Mouse (Mus musculus) lung, embryonic 16.5 days (tissue): ENCODE measurements at regions not wholly inside any gene's neighbourhood (a gene's known extent, or its start where the extent isn't known, plus 50 kb on each side); places are given as distances from the start of the nearest gene placed in this dataset.

Source experiments
- ATAC-seq: fragments of 200-750 bp; cut with Nextera tagmentation; 2 replicates; pipeline ENCODE4 v1.8.0; 2017; ENCODE audit warnings: low read depth, mild to moderate bottlenecking, moderate library complexity
- H3K27ac ChIP-seq: fragments of 300-500 bp; sonication (generic); 2 replicates; pipeline ENCODE4 v1.5.1; 2014; ENCODE audit warnings: mild to moderate bottlenecking, control low read depth, low read length
- H3K27me3 ChIP-seq: fragments of 300-500 bp; sonication (generic); 2 replicates; pipeline ENCODE4 v1.6.1; 2014; ENCODE audit warnings: low read depth, low read length, mixed read lengths; ENCODE audit not compliant: control insufficient read depth, insufficient read depth
- H3K36me3 ChIP-seq: fragments of 300-500 bp; sonication (generic); 2 replicates; pipeline ENCODE4 v1.6.1; 2014; ENCODE audit warnings: low read length; ENCODE audit not compliant: control insufficient read depth, insufficient read depth
- H3K4me1 ChIP-seq: fragments of 300-500 bp; sonication (generic); replicated peaks from 2 replicates; pipeline ENCODE4 v1.6.1; 2014; ENCODE audit warnings: low read length, mixed read lengths; ENCODE audit not compliant: control insufficient read depth, insufficient read depth
- H3K4me2 ChIP-seq: fragments of 300-500 bp; sonication (generic); 2 replicates; pipeline ENCODE4 v1.6.1; 2014; ENCODE audit warnings: low read depth, low read length, control low read depth
- H3K4me3 ChIP-seq: fragments of 300-500 bp; sonication (generic); 2 replicates; pipeline ENCODE4 v1.5.1; 2014; ENCODE audit warnings: mild to moderate bottlenecking, low read length, control low read depth
- H3K9ac ChIP-seq: fragments of 300-500 bp; sonication (generic); 2 replicates; pipeline ENCODE4 v1.6.1; 2014; ENCODE audit warnings: low read length, control low read depth
- H3K9me3 ChIP-seq: fragments of 300-500 bp; sonication (generic); 2 replicates; pipeline ENCODE4 v1.6.1; 2016; ENCODE audit warnings: low read length; ENCODE audit not compliant: control insufficient read depth
- WGBS: fragments of 180-500 bp; shearing (Covaris S2); extraction: QIAGEN DNeasy Blood & Tissue Kit; methylation state at CpG from one replicate; pipeline ENCODE4 v1.1.7; 2014; 5-methylcytosine and 5-hydroxymethylcytosine counted together

- no peaks in the 10 kb centered on the region for H3K4me1 ChIP-seq
- no peak for ATAC-seq
- no peak overlapping the region for H3K4me2 ChIP-seq
- H3K27ac ChIP-seq: no peak overlapping the region
- WGBS: 88% methylated on average over 8 of the region's 8 CpGs
- H3K27me3 ChIP-seq: no peaks in the 10 kb centered on the region
- H3K4me3 ChIP-seq: no peak overlapping the region
- no peaks in the 10 kb centered on the region for H3K36me3 ChIP-seq
- no peak overlapping the region for H3K9ac ChIP-seq
- no peaks in the 10 kb centered on the region for H3K9me3 ChIP-seq
These were observed 393.2 kb downstream of the Psat1 start for GRCm38 (mm10) chr19:15553953-15554352.

DNA sequence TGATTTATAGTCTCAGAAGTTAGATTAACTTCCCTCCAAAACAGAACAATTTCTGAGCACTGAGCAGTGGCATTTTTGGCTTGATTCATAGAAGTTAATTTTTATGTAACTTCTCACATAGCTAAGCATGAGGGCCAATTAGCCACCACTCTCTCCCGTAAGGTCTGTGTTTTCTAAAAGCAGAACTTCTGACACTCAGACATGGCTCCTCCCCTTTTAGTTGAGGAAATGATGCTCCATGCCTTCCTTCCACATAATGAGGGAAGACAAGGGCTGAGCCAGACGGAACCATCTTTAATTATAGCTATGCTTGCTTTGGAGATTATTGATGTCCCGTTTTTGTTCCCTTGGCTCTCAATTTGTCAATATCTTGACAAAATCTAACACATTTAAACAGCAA lies 429.3 kb downstream of the Psat1 start:
- Histone ChIP-seq H3K27ac (no peak overlapping the region), H3K4me1 (no peaks in the 10 kb centered on the region), H3K4me2 (no peak overlapping the region), H3K4me3 (no peak overlapping the region), H3K9ac (no peak overlapping the region), H3K27me3 (no peaks in the 10 kb centered on the region), H3K36me3 (no peaks in the 10 kb centered on the region), H3K9me3 (0 out of 2 replicates have a peak, but pooled peaks cover 1% of the 10 kb centered on the region)
- no peak for ATAC-seq
- 72% methylated on average over 3 of the region's 3 CpGs for WGBS

DNA sequence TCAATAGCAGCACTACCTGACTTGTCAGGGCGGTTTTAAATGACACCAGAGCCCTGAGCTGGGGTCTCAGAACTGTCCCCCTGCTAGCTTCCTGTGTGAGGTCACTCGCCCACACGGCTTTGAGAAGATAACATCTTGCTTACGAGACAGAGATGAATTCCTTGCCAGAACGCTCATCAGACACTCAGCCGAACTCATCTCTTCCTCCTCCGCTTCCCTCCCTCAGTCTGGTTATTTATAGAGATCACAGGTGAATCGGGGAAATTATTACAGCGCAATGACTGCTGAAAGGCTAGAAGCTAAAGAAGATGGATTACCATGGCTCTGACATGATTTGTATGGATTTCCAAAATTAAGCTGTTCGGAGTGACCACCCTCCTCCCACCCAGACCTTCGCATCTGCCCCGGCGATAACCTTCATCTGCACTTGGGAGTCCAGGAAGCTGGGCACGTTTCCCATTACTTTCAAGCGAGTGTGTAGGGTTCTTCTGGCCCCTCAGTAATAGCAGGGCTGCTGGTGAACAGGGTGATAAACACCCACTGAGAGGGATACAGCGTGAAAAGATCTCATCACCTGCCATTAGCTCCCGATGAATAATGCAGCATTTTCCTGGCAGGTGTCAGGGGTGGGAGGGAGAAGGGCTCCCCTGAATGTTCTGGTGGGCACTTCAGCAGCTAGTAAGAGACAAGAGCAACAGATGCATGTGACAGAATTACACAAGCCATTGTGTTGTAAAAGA lies 430.4 kb downstream of the Psat1 start:
- H3K4me1 ChIP-seq: no peaks in the 10 kb centered on the region
- no peaks in the 10 kb centered on the region for H3K9me3 ChIP-seq
- ATAC-seq: no peak
- 22% methylated on average over 17 of the region's 17 CpGs for WGBS
- H3K27me3 ChIP-seq: no peaks in the 10 kb centered on the region
- no peak overlapping the region for H3K4me3 ChIP-seq
- no peak overlapping the region for H3K4me2 ChIP-seq
- no peak overlapping the region for H3K27ac ChIP-seq
- no peak overlapping the region for H3K9ac ChIP-seq
- no peaks in the 10 kb centered on the region for H3K36me3 ChIP-seq

DNA sequence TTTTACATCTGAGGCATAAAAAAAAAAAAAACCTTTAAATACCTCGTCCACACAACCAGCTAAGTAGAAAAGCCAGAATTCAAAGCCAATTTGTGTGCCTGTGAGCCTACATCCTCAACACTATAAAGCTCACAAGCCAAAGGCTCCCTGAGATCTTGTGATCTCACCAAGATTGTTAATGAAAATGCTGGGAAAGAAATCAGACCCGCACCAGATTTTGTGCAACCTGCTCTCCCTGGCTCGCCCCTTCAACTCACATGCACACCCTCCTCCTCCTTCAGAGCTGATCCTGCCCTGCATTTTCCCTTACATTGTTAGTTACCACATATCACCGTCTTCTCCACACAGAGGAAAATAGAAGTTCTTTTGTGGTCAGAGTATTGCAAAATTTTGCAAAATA lies 433.9 kb downstream of the Psat1 start:
- no peak overlapping the region for H3K4me3 ChIP-seq
- H3K27ac ChIP-seq: no peak overlapping the region
- WGBS: 75% methylated on average over 4 of the region's 4 CpGs
- H3K4me1 ChIP-seq: no peaks in the 10 kb centered on the region
- H3K4me2 ChIP-seq: no peak overlapping the region
- H3K9me3 ChIP-seq: no peaks in the 10 kb centered on the region
- H3K9ac ChIP-seq: no peak overlapping the region
- no peaks in the 10 kb centered on the region for H3K27me3 ChIP-seq
- H3K36me3 ChIP-seq: no peaks in the 10 kb centered on the region
- no peak for ATAC-seq

GRCm38 (mm10) chr19:15510395-15510794 lies 436.7 kb downstream of the Psat1 start:
- Histone ChIP-seq H3K4me2 (no peak overlapping the region), H3K4me3 (no peak overlapping the region), H3K4me1 (no peaks in the 10 kb centered on the region), H3K36me3 (no peaks in the 10 kb centered on the region), H3K27me3 (no peaks in the 10 kb centered on the region), H3K9me3 (no peaks in the 10 kb centered on the region), H3K27ac (no peak overlapping the region), H3K9ac (no peak overlapping the region)
- 83% methylated on average over 1 of the region's 1 CpGs for WGBS
- ATAC-seq: no peak

DNA sequence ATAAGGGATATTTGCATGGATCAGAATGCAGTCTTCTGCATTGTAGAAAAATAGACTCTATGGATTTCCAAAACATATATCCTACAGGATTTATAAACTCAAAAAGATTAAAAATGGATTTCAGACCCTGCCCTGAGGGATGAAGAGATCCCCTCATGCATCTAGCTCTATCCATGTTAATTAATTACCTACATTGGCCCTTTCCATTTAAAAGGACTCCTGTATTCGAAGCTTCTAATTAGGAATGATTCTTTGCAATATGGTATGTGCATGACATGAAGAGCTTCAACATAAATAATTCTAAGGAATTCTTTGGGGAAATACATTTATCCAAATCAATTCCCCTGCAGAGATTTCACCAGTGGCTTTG lies 444.2 kb downstream of the Psat1 start:
- H3K9ac ChIP-seq: no peak overlapping the region
- 57% methylated on average over 1 of the region's 1 CpGs for WGBS

DNA sequence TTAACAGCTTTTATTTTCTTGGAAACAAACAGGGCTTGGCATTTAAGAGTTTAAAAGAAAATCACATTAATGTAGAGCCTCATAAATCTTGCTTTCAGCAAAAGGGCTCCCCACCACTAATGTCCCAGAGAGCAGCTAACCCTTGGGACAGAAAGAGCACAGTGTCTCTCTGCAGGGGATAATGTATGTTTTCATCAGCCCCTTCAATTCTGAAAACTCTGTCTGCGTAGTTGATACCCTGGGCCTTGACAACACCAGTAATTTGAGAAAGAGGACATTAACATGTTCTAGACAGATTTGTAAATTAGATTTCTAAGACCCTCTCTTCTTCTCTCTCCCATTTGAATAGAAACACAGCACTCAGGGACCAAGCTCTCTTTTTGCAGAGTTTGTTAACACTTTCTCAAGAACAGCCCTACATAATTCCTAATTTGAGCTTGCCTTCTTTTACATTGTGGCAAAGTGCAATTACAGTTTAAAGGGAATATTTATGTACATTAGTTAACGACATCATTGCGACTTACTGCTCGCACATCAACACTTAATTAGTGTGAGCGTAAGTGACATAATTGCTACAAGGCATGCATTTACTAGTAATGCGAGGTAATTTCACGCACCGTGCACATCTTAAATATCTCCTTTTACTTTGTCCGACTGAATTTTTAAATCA lies 444.7 kb downstream of the Psat1 start:
- Histone ChIP-seq H3K9ac (no peak overlapping the region), H3K4me3 (no peak overlapping the region), H3K36me3 (no peaks in the 10 kb centered on the region), H3K4me1 (no peaks in the 10 kb centered on the region), H3K27me3 (no peaks in the 10 kb centered on the region), H3K27ac (no peak overlapping the region), H3K4me2 (no peak overlapping the region), H3K9me3 (no peaks in the 10 kb centered on the region)
- 53% methylated on average over 9 of the region's 9 CpGs for WGBS
- no peak for ATAC-seq

More for the DNA sequence above, 444.2 kb downstream of the Psat1 start:
- H3K36me3 ChIP-seq: no peaks in the 10 kb centered on the region
- no peak overlapping the region for H3K4me2 ChIP-seq
- no peaks in the 10 kb centered on the region for H3K27me3 ChIP-seq
- H3K9me3 ChIP-seq: no peaks in the 10 kb centered on the region
- H3K4me1 ChIP-seq: no peaks in the 10 kb centered on the region
- ATAC-seq: no peak
- no peak overlapping the region for H3K27ac ChIP-seq
- H3K4me3 ChIP-seq: no peak overlapping the region

- no peaks in the 10 kb centered on the region for H3K4me1 ChIP-seq
- H3K9me3 ChIP-seq: no peaks in the 10 kb centered on the region
These were observed 451.6 kb downstream of the Psat1 start for GRCm38 (mm10) chr19:15495532-15495931.

DNA sequence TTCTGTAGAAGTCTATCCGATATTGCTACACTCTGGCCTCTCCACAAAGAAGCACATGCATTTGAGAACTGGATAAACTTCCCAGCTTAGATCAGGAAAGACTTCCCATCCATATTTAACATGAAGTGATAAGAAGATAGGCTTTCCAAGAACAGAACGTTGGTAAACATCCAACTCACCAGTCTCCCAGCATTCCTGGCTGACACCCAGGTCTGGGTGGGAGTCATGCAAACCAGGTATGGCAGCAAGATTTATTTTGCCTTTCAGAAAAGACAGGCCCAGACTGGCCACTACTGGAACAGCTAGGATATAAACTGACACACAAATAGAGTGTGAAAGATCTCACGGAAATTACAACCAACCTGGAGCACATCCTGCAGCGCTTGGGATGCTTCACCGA lies 459.6 kb downstream of the Psat1 start:
- no peak overlapping the region for H3K9ac ChIP-seq
- H3K4me2 ChIP-seq: no peak overlapping the region
- WGBS: 74% methylated on average over 5 of the region's 5 CpGs
- no peak for ATAC-seq
- no peaks in the 10 kb centered on the region for H3K4me1 ChIP-seq
- no peak overlapping the region for H3K4me3 ChIP-seq
- no peaks in the 10 kb centered on the region for H3K36me3 ChIP-seq
- H3K27me3 ChIP-seq: no peaks in the 10 kb centered on the region
- no peaks in the 10 kb centered on the region for H3K9me3 ChIP-seq
- no peak overlapping the region for H3K27ac ChIP-seq

More at GRCm38 (mm10) chr19:15495532-15495931, 451.6 kb downstream of the Psat1 start:
- WGBS: 76% methylated on average over 1 of the region's 1 CpGs
- no peak overlapping the region for H3K4me2 ChIP-seq
- no peak overlapping the region for H3K4me3 ChIP-seq
- no peak overlapping the region for H3K9ac ChIP-seq
- ATAC-seq: no peak
- no peaks in the 10 kb centered on the region for H3K27me3 ChIP-seq
- no peak overlapping the region for H3K27ac ChIP-seq
- no peaks in the 10 kb centered on the region for H3K36me3 ChIP-seq
